Mouse (Mus musculus) fibroblast of lung, adult 2 months (primary cell): ENCODE results near the gene Prps1l3.
"Not testable (repeated sequence)": the region's sequence is repeated elsewhere in the genome, so short reads cannot be mapped to it uniquely, and the experiment has no call there.

ENCODE experiments used
- DNase-seq: peaks from one replicate; pipeline ENCODE4 v3.0.0-alpha.2; 2011; ENCODE audit warnings: low read depth

Gene Prps1l3

DNA sequence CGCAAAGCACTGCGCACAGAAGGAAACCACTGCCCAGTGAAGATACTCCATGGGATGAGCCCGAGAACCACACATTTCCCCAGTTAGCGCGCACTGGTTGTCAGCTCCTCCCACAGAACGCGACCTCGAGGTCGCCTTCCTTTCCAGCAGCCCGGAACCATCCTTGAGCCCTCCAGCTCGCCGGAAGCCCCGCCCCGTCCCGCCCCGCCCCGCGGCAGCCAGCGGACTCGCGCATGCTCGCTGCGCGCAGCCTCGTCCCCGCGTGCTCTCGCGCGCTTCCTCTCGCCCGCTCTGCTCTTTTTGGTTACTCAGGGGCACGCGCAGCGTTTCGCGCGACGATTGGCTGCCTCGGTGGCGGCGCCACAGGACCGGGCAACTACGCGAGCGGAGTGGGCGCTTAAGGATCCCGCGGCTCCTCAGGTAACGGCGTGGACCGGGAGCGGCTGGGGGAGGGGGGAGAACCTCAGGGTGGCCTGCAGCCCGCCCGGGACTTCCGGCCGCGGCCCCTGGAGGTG lies at the start of gene Prps1l3, which contains the start of gene Mipol1:
Gene Prps1l3 (plus strand): TSS at position 221 of the 515 bp plus-strand sequence.
Gene Mipol1 (plus strand): TSS at position 236 of the 515 bp plus-strand sequence.
- peak; percentile 85 for DNase-seq

DNA sequence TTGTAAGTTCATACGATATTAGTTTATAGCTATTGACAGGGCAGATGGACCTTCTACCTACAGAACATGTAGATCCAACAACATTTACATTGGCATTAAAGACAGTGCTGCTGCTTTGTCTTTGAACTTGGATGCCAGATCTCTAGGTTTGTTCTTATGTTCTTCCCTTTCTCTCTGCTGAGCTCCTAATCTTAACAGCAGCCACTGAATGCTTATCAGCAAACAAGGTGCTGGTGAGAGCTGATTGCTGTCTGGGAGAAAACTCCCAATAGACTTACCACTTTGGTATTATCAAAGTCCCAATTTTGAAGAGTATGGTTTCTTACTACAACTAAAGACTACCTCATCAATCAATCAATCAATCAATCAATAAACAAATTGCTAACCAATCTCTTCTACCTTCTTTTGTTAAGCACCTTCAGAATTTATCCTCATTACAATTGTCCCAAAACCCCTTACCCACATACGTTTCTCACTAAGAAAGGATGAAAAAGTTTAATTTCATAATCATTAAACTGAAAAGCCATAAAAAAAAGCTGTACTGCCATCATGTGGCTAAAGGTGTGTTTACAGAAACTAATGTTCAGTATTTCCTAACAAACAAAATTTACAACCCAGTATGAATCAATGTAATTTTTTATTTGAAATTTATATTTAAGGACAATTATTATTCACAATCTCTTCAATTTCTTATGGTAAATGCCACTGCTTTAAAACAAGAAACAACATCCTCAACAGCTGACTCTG lies 45.6 kb upstream of the Prps1l3 start:
- no peak for DNase-seq

DNA sequence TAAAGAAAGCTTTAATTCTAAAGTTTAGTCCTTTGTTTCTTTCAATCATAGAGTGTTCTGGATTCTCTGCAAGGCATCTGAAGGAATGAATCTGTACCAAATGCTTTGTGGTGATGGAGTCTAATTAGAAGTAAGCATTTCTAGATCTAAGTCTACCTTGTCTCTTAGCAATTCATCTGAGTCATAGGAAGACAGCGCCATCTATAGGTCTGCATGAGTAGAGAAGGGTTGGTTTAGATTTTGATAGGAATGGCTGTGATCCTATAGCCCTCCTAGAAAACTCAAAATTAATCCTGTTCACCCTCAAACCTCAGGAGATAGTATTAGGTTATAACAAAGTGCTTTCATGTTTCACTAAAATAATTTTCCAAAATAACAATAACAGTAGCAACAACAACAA lies 44.7 kb upstream of the Prps1l3 start:
- no peak for DNase-seq

DNA sequence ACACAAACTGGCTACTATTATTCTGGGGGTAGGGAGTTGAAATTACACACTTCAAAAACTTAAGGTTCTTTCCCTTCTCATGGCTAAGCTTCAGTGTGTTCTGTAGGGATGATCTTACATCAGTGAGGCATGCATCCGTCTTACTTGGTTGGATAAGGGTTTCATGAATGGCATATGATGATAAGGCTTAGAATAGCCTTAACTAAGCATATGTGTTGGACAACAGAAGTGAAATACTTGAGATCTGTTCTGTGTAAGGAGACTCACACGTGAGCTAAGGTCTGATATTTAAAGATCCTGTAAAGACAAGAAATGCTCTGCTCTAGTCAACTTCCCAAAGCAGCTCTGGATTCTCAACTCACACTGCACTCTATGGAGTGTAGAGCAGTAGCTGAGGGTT lies 44.1 kb upstream of the Prps1l3 start:
- no peak for DNase-seq

DNA sequence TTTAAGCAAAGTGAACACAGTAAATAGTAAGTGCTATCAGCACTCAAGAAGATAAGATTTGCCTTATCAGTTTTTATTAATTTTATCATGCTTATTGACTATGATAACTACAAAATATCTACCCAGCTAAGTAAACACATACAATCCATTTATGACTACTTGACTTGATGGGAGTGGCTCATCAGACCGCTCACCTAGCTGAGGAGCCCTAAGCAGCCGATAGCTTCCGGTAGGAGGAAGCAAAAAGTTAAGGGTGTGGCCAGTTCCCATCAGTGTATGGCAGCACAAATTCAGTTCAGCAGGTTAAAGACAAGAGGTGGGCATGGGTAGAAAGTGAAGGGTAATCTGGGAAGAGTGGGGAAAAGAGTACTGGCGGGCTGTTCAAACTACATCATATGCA lies 43.2 kb upstream of the Prps1l3 start:
- DNase-seq = no peak

DNA sequence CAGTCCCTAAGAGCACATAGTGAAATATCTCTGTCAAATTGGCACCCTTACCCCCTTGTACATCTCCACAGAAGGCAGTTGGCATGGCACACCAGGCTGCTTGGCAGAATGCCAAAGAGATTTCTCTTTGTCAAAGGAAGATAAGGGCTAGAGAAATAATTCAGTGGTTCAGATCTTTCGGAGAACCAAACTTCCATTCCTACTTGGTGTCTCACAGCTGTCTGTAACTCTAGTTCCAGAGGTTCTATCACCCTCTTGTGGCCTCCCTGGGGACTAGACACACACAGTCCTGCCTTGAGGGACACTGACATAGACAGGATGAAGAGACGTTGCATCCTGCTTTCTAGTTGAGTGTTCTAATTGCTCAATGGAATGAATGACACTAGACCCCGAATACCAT lies 35.6 kb upstream of the Prps1l3 start:
- no peak for DNase-seq

DNA sequence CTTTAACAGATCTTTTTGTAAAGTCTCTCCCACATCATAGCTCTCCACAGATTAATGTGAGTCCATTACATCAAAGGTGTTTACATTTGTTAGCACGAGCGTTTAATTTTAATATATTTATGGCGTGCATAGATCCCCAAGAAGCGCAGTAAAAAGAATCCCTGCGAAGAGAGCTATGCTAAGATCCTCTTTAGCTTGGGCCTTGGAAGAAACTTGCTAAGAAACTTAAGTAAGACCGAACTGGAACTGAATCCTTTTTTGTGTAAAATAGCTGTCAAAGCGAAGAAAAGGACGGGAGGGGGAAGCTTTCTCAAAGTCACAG lies 34.0 kb upstream of the Prps1l3 start:
- DNase-seq = no peak

DNA sequence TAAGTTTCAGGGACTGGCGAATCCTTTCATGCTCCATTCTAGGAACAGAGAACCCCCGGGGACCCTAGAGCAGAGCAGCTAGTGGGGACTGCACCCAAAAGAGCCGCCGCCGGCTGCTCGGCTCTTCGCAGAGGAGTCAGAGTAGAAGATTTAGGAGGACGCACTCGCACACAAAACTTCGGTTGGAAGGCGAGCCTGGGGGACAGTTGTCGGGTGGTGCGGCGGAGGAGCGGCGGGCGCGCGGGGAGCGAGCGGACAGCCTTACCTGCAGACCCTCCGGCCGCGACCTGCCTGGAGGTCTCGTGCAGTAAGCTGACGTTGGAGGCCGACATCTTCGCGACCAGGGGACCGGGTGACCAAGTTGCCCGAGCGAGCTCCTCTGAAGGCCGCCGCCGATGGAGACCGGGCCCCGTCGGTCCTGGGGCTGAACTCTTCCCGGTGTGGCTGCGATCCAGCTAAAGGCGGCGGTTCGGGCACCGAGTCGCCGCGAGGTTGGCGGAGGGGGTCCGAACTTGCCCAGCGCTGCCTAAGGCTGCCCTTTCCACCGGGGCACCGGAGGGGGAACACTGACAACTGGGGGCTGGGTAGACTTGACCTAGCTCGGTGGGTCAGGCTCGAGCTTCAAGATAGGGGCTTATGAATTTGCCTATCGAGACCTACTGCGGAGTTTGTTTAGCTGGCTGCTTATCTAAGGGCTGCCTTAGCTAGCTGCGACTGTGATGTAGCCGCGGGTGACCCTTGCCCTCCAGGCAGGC lies 33.4 kb upstream of the Prps1l3 start:
- DNase-seq = no peak

DNA sequence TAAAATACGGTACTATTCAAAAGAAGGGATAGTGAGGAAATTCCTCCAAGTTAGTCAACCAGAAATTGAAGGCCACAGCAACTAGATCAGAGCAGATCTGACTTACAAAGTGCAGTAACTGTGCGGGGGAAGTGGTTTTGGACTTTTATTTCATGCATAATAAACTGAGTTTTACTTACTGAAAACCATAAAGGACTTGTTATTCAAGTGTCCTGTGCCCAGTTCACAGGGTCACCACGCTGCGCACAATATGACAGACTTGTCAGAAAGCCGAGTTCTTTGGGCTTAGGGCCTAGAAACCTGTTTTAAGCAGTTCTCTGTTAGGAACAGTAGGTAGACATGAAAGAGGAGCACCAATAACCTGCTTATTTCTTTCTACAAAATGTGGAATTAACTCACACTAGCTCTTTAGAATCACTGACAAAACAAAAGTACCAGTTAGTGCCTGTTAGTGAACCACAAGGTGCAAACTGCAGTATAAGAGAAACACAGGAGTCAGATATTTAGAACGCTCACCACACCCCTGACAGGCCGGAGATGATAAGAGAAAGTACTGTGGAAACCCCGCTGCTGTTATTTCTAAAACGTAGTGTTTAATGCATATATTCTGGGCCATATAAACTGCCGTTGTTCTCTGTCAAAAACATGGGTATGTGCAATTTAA lies 32.7 kb upstream of the Prps1l3 start, which contains the start of gene Slc25a21:
Gene Slc25a21 (minus strand): TSS at position 110 of the 664 bp plus-strand sequence.
- DNase-seq = no peak

DNA sequence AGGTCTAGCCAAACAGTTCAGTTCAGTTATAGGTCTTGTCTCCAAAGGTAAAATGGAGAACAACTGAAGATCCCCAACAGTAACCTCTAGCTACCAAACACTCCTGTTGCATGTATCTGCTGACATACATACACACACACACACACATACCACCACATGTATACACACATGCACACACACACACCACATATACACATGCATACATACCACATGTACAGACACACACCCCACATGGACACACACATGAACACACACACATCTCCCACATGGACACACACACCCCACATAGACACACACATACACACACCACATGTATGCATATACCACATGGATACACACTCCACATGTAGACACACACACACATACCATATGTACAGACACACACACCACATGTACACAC lies 31.9 kb upstream of the Prps1l3 start:
- no peak for DNase-seq

DNA sequence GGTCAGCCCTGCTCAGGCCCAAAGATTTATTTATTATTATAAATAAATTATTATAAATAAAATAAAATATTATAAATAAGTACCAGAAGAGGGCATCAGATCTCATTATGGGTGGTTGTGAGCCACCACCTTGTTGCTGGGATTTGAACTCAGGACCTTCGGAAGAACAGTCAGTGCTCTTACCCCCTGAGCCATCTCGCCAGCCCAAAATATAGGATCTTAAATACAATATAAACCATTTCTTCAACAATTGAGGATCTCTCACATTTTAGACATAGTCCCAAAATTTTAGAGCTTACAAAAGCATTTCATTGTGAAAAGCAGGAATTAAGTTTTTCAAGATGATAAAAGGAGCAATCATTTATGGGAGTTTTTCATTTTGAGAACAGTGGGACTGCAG lies 30.8 kb upstream of the Prps1l3 start:
- no peak for DNase-seq

DNA sequence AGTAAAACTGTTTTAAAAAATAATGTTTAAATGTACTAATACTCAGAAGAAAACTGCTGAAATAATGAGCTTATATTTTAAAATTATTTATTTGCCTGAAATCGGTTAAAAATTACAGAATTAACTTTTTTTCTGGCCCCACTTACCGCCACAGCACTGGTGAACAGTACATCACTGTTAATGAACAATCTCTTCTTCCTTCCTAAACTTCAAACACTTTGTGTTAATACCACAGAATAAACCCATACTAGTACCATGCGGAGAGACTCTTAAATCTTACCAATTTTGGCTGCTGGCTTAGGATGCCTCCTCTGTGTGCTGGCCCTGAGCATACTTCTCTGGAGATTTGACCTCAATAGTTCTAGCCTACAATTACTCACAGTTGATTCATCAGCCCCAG lies 28.3 kb upstream of the Prps1l3 start:
- DNase-seq = no peak

DNA sequence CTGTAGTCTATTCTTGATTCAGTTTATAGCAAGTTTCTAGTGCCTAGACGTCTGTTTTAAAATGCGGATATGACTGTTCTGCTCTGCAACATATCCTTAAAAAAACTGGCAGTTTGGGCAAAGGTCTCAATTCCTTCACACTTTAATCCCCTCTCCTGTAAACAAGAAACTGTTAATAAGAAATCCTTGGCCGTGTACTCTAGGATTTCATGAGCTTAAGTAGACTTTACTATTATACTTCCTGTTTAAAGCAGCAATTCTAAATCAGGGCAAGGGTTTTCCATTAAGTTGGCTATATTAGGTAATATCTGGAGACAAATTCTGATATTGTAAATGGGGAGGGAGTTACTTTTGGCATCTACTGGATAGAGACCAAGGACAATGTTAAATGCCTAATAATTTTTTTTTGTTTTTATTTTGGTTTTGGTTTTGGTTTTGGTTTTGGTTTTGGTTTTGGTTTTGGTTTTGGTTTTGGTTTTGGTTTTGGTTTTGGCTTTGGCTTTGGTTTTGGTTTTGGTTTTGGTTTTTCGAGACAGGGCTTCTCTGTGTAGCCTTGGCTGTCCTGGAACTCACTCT lies 25.8 kb upstream of the Prps1l3 start:
- no peak for DNase-seq

DNA sequence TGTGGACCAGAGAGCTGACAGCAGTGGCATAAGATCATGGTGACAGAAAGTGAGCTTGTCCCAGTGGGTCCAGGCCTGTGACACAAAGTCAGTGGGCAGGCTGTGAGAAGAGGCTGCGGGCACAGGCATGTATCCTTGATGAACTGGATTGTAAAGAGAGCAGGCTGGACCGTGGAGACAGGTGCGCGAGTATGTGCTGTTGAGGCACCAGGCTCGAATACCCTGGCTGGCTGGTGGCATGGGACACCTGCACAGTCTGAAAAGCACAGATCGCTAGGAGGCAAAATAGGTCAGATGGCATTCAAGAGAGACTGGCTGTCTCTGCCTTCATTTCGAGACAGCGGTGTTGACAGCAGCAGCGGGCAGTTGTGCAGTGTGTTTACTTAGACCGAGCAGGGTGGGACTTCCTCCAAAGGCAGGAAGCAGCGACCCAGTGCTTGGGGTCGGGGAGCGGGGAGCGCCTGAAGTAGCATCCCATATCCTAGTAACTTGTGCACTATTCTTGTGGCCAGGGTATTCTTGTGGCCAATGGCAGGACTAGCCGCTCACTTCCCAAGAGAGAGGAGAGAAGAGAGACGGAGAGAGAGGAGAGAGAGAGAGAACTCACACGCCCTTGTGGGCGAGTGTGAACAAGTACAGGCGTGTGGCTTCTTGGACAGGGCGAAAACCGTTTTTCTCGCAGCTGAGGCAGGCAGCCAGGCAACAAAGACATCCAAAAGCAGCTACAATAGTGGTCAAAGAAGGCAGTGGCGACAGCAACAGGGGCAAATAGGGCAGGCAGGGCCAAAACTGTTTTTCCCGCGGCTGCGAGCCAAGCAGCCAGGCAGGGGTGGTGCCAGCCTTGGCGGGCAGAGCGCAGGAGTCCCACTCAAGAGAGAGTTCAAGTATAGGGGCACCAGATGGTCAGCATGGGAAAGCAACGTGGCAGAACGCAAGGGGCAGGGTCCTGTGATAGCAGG lies 18.6 kb upstream of the Prps1l3 start:
- no peak for DNase-seq

DNA sequence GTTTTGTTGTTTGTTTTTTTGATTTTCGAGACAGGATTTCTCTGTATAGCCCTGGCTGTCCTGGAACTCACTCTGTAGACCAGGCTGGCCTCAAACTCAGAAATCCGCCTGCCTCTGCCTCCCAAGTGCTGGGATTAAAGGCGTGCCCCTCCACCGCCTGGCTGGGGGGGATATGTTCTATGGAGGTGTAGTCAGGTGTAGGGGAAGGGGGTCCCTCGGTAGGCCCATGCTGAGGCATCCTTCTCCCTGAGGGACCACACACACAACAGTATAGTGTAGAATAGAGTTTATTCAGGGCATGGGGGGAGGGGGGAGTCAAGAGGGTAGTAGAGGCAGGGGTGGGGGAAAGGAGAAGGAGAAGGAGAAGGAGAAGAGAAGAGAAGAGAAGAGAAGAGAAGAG lies 17.7 kb upstream of the Prps1l3 start:
- not testable (repeated sequence) for DNase-seq

DNA sequence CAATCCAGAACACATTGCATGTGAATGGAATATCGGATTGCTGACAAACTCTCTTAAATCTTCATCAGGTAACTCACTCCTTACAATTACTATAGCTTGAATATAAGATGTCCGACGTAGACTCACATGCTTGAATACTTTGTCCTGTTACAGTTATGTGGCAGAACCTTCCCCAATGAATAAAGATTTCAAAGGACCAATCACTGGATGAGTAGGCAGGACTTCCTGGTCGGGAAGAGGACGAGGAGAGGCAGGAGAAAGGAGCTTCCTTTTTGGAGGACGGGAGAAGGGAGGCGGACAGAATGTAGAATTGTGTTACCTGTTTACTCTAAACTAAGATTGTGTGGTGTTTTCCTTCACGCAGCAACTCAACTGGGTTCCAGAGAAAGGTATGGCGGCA lies 3.8 kb upstream of the Prps1l3 start:
- DNase-seq = no peak

DNA sequence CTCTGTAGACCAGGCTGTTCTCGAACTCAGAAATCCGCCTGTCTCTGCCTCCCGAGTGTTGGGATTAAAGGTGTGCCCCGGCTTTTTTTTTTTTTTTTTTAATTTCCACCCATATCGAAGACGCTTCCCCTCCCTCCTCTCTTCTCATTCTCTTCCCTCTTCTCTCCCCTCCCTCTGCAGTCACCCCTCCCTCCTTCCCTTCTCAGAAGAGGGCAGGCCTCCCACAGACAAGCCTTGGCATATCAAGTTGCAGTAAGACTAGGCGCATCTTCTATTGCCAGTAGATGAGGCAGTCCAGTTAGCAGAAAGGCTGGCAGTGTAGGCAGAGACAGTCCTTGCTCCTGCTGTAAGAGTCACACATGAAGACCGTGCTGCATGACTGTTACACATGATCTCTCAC lies 2.4 kb upstream of the Prps1l3 start:
- DNase-seq = no peak

DNA sequence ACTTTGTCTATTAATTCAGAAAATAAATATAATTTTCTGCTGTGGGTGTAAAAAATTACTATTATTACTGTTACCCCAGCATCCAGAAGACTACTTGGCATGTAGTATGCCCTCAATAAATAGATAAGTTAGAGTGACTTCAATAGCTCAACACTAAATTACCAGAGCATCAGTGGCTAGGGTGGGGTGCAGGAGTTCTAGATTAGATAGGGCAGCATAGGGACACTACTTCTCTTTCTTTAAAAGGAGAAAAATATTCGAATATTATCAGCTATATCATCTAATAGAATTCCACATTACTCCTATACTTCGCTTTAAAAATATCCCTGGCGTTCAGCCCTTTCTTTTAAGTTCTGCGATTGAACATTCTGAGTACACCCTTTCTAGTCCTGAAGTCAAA lies 509 bp upstream of the Prps1l3 start:
- DNase-seq = no peak

DNA sequence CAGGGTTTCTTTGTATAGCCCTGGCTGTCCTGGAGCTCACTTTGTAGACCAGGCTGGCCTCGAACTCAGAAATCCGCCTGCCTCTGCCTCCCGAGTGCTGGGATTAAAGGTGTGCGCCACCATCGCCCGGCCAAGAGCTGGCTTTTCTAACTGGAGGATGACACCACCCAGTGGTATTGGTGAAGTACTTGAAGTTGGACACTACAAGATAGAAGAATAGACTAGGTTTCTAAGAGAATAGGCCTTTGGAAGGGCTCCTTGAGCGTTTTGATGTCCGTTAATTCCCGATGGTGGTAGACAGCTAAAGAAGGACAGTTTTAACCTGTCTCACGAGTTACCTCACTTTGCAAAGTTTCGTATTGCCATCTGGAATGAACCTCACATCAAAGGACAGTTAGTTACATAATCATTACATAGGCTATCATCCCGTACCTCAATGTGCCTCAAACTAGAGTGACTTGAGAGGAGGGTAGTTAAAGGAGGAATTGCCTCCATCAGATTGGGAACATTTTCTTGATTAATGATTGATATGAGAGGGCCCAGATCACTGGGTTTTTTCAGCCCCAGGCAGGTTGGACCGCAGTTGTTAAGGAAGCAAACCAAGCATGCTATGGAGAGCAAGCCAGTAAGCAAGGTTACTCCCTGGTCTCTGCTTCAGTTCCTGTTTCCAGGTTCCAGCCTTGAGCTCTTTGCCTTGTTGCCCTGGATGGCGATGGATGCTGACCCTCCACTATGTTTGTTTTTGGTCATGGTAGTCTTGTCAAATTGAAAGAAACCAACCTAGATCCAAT lies 1.1 kb downstream of the Prps1l3 start:
- DNase-seq = no peak

DNA sequence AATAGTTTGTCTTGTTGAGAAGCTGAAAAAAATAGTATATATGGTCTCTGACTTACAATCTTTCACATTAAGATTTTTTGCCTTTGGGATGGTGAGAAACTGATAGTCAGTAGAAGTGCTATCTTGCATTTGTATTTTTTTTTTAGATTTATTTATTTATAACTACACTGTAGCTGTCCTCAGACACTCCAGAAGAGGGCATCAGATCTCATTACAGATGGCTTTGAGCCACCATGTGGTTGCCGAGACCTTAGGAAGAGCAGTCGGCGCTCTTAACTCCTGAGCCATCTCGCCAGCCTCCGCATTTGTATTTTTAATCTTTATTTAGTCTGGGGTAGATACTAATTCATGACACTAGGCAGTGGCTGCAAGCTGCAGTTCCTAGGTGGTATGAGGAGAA lies 3.2 kb downstream of the Prps1l3 start:
- no peak for DNase-seq
